Mouse (Mus musculus): ENCODE data around the gene Osbpl6. TPM values are rescaled to one million over a fixed set of nuclear protein-coding genes. Genes with fewer than 3 reads are reported as not detected.

Osbpl6 gene
- polyA plus RNA-seq, 1 experiment = 10.4 TPM

- no peak for DNase-seq (ENCODE audit: low read depth)
Observed at GRCm38 (mm10) chr2:76498891-76499290, 92.6 kb downstream of the Osbpl6 start.

GRCm38 (mm10) chr2:76504122-76504839, 98.0 kb downstream of the Osbpl6 start:
- DNase-seq (ENCODE audit: low read depth) = no peak

GRCm38 (mm10) chr2:76504989-76505388, 98.7 kb downstream of the Osbpl6 start:
- DNase-seq (ENCODE audit: low read depth) = no peak

- no peak for DNase-seq (ENCODE audit: low read depth)
Observed at GRCm38 (mm10) chr2:76511281-76511721, 105.0 kb downstream of the Osbpl6 start.

- DNase-seq (ENCODE audit: low read depth) = no peak
Observed at GRCm38 (mm10) chr2:76512133-76512532, 105.8 kb downstream of the Osbpl6 start.

GRCm38 (mm10) chr2:76512888-76513287, 106.6 kb downstream of the Osbpl6 start:
- DNase-seq (ENCODE audit: low read depth) = no peak

- no peak for DNase-seq (ENCODE audit: low read depth)
Observed at GRCm38 (mm10) chr2:76513296-76513695, 107.0 kb downstream of the Osbpl6 start.

- DNase-seq (ENCODE audit: low read depth) = no peak
Observed at GRCm38 (mm10) chr2:76517471-76517870, 111.2 kb downstream of the Osbpl6 start.

- no peak for DNase-seq (ENCODE audit: low read depth)
Observed at GRCm38 (mm10) chr2:76518407-76519063, 112.2 kb downstream of the Osbpl6 start.

- no peak for DNase-seq (ENCODE audit: low read depth)
Observed at GRCm38 (mm10) chr2:76521585-76521984, 115.3 kb downstream of the Osbpl6 start.

- no peak for DNase-seq (ENCODE audit: low read depth)
Observed at GRCm38 (mm10) chr2:76524451-76524850, 118.1 kb downstream of the Osbpl6 start.

GRCm38 (mm10) chr2:76525645-76526044, 119.3 kb downstream of the Osbpl6 start:
- DNase-seq (ENCODE audit: low read depth) = no peak

GRCm38 (mm10) chr2:76532490-76533126, 126.3 kb downstream of the Osbpl6 start:
- DNase-seq (ENCODE audit: low read depth) = no peak

GRCm38 (mm10) chr2:76534932-76535331, 128.6 kb downstream of the Osbpl6 start:
- DNase-seq (ENCODE audit: low read depth) = no peak

GRCm38 (mm10) chr2:76541900-76542299, 135.6 kb downstream of the Osbpl6 start:
- no peak for DNase-seq (ENCODE audit: low read depth)

GRCm38 (mm10) chr2:76542921-76543320, 136.6 kb downstream of the Osbpl6 start:
- no peak for DNase-seq (ENCODE audit: low read depth)

GRCm38 (mm10) chr2:76545539-76545938, 139.2 kb downstream of the Osbpl6 start:
- DNase-seq (ENCODE audit: low read depth) = no peak

GRCm38 (mm10) chr2:76548171-76548570, 141.9 kb downstream of the Osbpl6 start:
- no peak for DNase-seq (ENCODE audit: low read depth)

- DNase-seq (ENCODE audit: low read depth) = no peak
Observed at GRCm38 (mm10) chr2:76548836-76549235, 142.5 kb downstream of the Osbpl6 start.

- no peak for DNase-seq (ENCODE audit: low read depth)
Observed at GRCm38 (mm10) chr2:76549316-76549715, 143.0 kb downstream of the Osbpl6 start.

GRCm38 (mm10) chr2:76555852-76556558, 149.7 kb downstream of the Osbpl6 start:
- DNase-seq (ENCODE audit: low read depth) = no peak

- DNase-seq (ENCODE audit: low read depth) = no peak
Observed at GRCm38 (mm10) chr2:76560146-76560545, 153.8 kb downstream of the Osbpl6 start.
